8 mouse cellular contexts compared by ENCODE assay signal in the genomic region with DNA sequence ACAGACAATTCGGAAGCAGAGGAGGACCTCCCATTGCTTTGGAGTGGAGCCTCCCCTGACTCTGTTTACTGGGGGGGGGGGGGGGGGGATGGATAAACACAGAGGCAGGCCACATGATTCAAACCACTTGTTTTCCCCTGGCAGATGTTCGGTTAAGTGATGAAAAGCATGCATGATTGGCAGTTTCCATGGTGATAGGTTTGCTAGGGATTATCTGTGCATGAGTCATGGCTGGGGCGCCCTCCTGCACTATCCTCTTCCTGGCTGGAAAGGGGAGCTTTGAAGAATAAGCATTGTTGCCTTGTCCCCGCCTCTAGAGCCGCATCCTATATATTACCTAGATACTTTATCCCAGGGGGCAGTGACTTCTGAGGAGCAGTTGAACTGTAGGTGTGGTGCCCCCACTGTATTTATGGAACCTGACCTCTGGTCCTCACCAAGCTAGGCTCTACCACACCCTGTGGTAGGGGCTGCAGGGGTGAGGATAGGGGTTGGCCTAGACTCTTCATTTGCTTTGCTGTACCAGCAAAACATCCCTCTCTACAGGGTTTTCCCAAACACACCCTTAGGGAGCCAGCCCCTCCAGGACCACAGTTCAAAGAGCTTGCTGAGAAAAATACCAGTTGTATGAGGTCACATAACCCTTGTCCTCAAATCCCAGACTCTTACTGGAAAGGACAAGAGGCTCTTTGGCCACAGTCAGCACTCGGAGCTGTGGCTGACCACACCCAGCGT.
DNase-seq lines count a peak whose midpoint lies in the region; ATAC-seq and TF ChIP-seq lines count a peak whose summit lies in the region.

No protein-coding gene starts in this region.

- TF ChIP-seq POLR2A in thymus, adult 2 months (IDR thresholded peaks at IDR 0.05; ENCODE audit: control insufficient read depth, extremely low read depth, insufficient read depth, low read length, poor library complexity), result no peak

- ATAC-seq in embryonic facial prominence, embryonic 15.5 days (ENCODE audit: insufficient number of reproducible peaks, low FRiP score, low TSS enrichment, low read depth), result peak; percentile 81
- ATAC-seq in midbrain, postnatal 0 days (ENCODE audit: low FRiP score), result peak; percentile 62

- H3K27ac ChIP-seq in embryonic facial prominence, embryonic 15.5 days (replicated peaks), result 0 out of 2 replicates have a peak overlapping the region, but pooled peaks have one; percentile 39
- no peak overlapping the region for H3K27ac ChIP-seq in midbrain, postnatal 0 days (ENCODE audit: low read depth, low read length)
- H3K27ac ChIP-seq in thymus, adult 2 months (ENCODE audit: control insufficient read depth, insufficient read depth, low read length), result no peak overlapping the region

- peak; percentile 33 to 57 for DNase-seq in lung, adult 18-20 months
- no peak for DNase-seq in lung, postnatal 14 days
- peak; percentile 56 for DNase-seq in heart, postnatal 4 days
- DNase-seq in midbrain, postnatal 0 days (ENCODE audit: low spot score), result peak; percentile 75
- DNase-seq in urinary bladder, adult 2 months (ENCODE audit: low spot score), result no peak
- DNase-seq in thymus, adult 2 months, result no peak
- no peak for DNase-seq in T-cell, adult 2 months (ENCODE audit: low spot score)

- TF ChIP-seq CTCF in midbrain, postnatal 0 days (IDR thresholded peaks at IDR 0.05), result no peak
- no peak for TF ChIP-seq CTCF in thymus, adult 2 months (IDR thresholded peaks at IDR 0.05; ENCODE audit: borderline replicate concordance, control insufficient read depth, extremely low read depth, insufficient read depth, low read length, poor library complexity)

- H3K4me1 ChIP-seq in embryonic facial prominence, embryonic 15.5 days, result peaks cover 18% of the 10 kb centered on the region
- H3K4me1 ChIP-seq in midbrain, postnatal 0 days (ENCODE audit: insufficient read depth, low read length), result no peaks in the 10 kb centered on the region
- H3K4me1 ChIP-seq in thymus, adult 2 months (replicated peaks; ENCODE audit: control insufficient read depth, insufficient read depth, low read length), result 0 out of 2 replicates have a peak, but pooled peaks cover 4% of the 10 kb centered on the region

- no peak overlapping the region for H3K4me3 ChIP-seq in embryonic facial prominence, embryonic 15.5 days (replicated peaks)
- no peak overlapping the region for H3K4me3 ChIP-seq in midbrain, postnatal 0 days (ENCODE audit: low read depth, low read length)
- H3K4me3 ChIP-seq in thymus, adult 2 months (ENCODE audit: control insufficient read depth, insufficient read depth, low read length), result no peak overlapping the region

- H3K36me3 ChIP-seq in embryonic facial prominence, embryonic 15.5 days, result no peaks in the 10 kb centered on the region
- H3K36me3 ChIP-seq in midbrain, postnatal 0 days (ENCODE audit: insufficient read depth, low read length), result no peaks in the 10 kb centered on the region
- no peaks in the 10 kb centered on the region for H3K36me3 ChIP-seq in thymus, adult 2 months (ENCODE audit: control insufficient read depth, insufficient read depth, low read length)

- H3K4me2 ChIP-seq in embryonic facial prominence, embryonic 15.5 days (replicated peaks), result no peak overlapping the region
- no peak overlapping the region for H3K4me2 ChIP-seq in midbrain, postnatal 0 days (ENCODE audit: low read depth, low read length, poor library complexity, severe bottlenecking)

- H3K27me3 ChIP-seq in embryonic facial prominence, embryonic 15.5 days, result no peaks in the 10 kb centered on the region
- no peaks in the 10 kb centered on the region for H3K27me3 ChIP-seq in midbrain, postnatal 0 days (ENCODE audit: insufficient read depth, low read length)
- no peaks in the 10 kb centered on the region for H3K27me3 ChIP-seq in thymus, adult 2 months (ENCODE audit: control insufficient read depth, insufficient read depth, low read length)

- 30% methylated on average over 7 of the region's 7 CpGs for WGBS in embryonic facial prominence, embryonic 15.5 days
- WGBS in midbrain, postnatal 0 days, result 30% methylated on average over 7 of the region's 7 CpGs
- WGBS in thymus, adult 2 months, result 91% methylated on average over 7 of the region's 7 CpGs

- no peaks in the 10 kb centered on the region for H3K9me3 ChIP-seq in embryonic facial prominence, embryonic 15.5 days (replicated peaks)
- no peaks in the 10 kb centered on the region for H3K9me3 ChIP-seq in midbrain, postnatal 0 days (ENCODE audit: low read length)

- no peak overlapping the region for H3K9ac ChIP-seq in embryonic facial prominence, embryonic 15.5 days
- H3K9ac ChIP-seq in midbrain, postnatal 0 days (replicated peaks; ENCODE audit: low read length, poor library complexity, severe bottlenecking), result no peak overlapping the region

Comparison
In these comparisons a context has a peak if more than half of its experiments do, and no peak if none do; other contexts are left out.
1. DNase-seq: peak in lung, adult 18-20 months (2 of 2), heart, postnatal 4 days (single experiment) and midbrain, postnatal 0 days (single experiment); none in lung, postnatal 14 days (single experiment), urinary bladder, adult 2 months (single experiment), thymus, adult 2 months (single experiment) and T-cell, adult 2 months (single experiment).